Mouse (Mus musculus): ENCODE results near the gene Sohlh2. TPM values are rescaled to one million over a fixed set of nuclear protein-coding genes. Genes with fewer than 3 reads are reported as not detected.

Gene Sohlh2
- polyA plus RNA-seq, 1 experiment, result 0.21 TPM

DNA sequence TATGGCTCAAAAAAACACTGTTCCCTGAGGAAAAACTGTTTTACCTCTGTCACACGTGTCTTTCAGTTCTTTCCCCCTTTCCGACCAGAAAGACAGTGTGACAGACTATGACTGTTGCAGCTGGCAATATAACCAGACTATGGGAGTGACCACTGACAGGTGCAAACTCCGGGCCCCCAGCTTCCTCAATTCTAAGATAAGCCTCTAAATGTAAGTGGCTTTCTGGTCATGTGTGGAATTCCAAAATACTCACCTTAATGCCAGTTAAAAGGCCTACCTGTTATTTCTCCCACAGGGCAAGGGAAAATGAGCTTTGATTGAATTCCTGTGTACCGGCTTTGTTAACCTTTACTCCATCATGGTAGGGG lies 45.4 kb downstream of the Sohlh2 start:
- Histone ChIP-seq H3K27ac (ENCODE audit: insufficient read depth, low read length) (no peak overlapping the region), H3K4me1 (ENCODE audit: control insufficient read depth, insufficient read depth, low read length) (no peaks in the 10 kb centered on the region), H3K4me3 (ENCODE audit: insufficient read depth, low read length) (no peak overlapping the region)
- TF ChIP-seq POLR2A (IDR thresholded peaks at IDR 0.05; ENCODE audit: low read depth, low read length) (no peak), CTCF (IDR thresholded peaks at IDR 0.05; ENCODE audit: borderline replicate concordance, insufficient read depth, low read length) (no peak)

DNA sequence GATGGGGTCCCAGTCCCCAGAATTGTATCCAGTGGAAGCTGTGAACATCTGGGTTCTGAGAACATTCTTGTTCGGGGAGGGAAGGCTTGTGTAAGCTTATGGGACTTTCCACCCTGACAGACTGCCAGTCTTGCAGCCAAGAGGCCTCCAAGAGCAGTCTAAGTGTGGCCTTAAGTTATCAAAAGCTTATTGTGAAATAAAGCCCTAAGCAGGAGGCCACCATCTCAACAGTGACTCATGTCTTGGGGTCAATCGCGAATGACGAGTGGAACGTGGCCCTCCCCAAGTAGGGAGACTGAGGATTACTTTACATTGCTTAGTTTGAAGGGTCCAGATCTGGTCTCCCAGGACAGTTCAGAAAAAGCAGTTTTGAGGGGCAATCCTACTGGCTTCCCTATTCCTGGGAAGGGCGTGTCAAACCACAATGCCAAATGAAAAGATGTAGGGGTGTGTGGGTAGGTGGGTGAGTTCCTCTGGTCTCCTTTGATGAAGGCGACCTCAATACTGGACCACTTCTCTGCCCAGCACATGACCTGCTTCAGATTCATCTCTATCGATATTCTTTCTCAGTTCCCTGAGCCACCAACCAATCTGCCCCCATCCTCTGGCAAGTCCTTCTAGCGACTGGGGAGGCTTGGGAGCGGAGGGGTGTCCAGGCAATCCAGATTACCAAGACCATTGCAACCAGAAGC lies 60.0 kb downstream of the Sohlh2 start, which contains the start of gene Dclk1:
Dclk1 (plus strand) TSS at position 635 of the 692 bp plus-strand sequence.
- Histone ChIP-seq H3K4me1 (ENCODE audit: control insufficient read depth, insufficient read depth, low read length) (no peaks in the 10 kb centered on the region), H3K4me3 (ENCODE audit: insufficient read depth, low read length) (peak within 1 kb of the TSS; percentile 49), H3K27ac (ENCODE audit: insufficient read depth, low read length) (peak within 1 kb of the TSS; percentile 68)
- no peak for TF ChIP-seq CTCF (IDR thresholded peaks at IDR 0.05; ENCODE audit: borderline replicate concordance, insufficient read depth, low read length)

GRCm38 (mm10) chr3:55242422-55243055 lies 60.7 kb downstream of the Sohlh2 start:
- Histone ChIP-seq H3K4me3 (ENCODE audit: insufficient read depth, low read length) (peak overlapping the region; percentile 49), H3K4me1 (ENCODE audit: control insufficient read depth, insufficient read depth, low read length) (no peaks in the 10 kb centered on the region), H3K27ac (ENCODE audit: insufficient read depth, low read length) (peak overlapping the region; percentile 68)
- TF ChIP-seq CTCF (IDR thresholded peaks at IDR 0.05; ENCODE audit: borderline replicate concordance, insufficient read depth, low read length), result peak; percentile 44; the same call in 1 of the 2 replicates
- peak; percentile 97 for TF ChIP-seq POLR2A (IDR thresholded peaks at IDR 0.05; ENCODE audit: low read depth, low read length)

GRCm38 (mm10) chr3:55243056-55243471 lies 61.2 kb downstream of the Sohlh2 start:
- 0 out of 2 replicates have a peak overlapping the region, but pooled peaks have one; percentile 23 for H3K27ac ChIP-seq (ENCODE audit: insufficient read depth, low read length)
- 0 out of 2 replicates have a peak, but pooled peaks cover under 1% of the 10 kb centered on the region for H3K4me1 ChIP-seq (ENCODE audit: control insufficient read depth, insufficient read depth, low read length)
- no peak for TF ChIP-seq POLR2A (IDR thresholded peaks at IDR 0.05; ENCODE audit: low read depth, low read length)
- peak overlapping the region; percentile 49 for H3K4me3 ChIP-seq (ENCODE audit: insufficient read depth, low read length)

GRCm38 (mm10) chr3:55244087-55244486 lies 62.3 kb downstream of the Sohlh2 start:
- no peak overlapping the region for H3K4me3 ChIP-seq (ENCODE audit: insufficient read depth, low read length)
- 0 out of 2 replicates have a peak, but pooled peaks cover 2% of the 10 kb centered on the region for H3K4me1 ChIP-seq (ENCODE audit: control insufficient read depth, insufficient read depth, low read length)
- TF ChIP-seq POLR2A (IDR thresholded peaks at IDR 0.05; ENCODE audit: low read depth, low read length) (no peak), CTCF (IDR thresholded peaks at IDR 0.05; ENCODE audit: borderline replicate concordance, insufficient read depth, low read length) (no peak)
- H3K27ac ChIP-seq (ENCODE audit: insufficient read depth, low read length), result no peak overlapping the region

GRCm38 (mm10) chr3:55246618-55247272 lies 64.9 kb downstream of the Sohlh2 start:
- Histone ChIP-seq H3K4me3 (ENCODE audit: insufficient read depth, low read length) (no peak overlapping the region), H3K4me1 (ENCODE audit: control insufficient read depth, insufficient read depth, low read length) (0 out of 2 replicates have a peak, but pooled peaks cover 2% of the 10 kb centered on the region)
- TF ChIP-seq POLR2A (IDR thresholded peaks at IDR 0.05; ENCODE audit: low read depth, low read length) (no peak), CTCF (IDR thresholded peaks at IDR 0.05; ENCODE audit: borderline replicate concordance, insufficient read depth, low read length) (no peak)

GRCm38 (mm10) chr3:55248048-55248447 lies 66.2 kb downstream of the Sohlh2 start:
- Histone ChIP-seq H3K4me1 (ENCODE audit: control insufficient read depth, insufficient read depth, low read length) (0 out of 2 replicates have a peak, but pooled peaks cover 2% of the 10 kb centered on the region), H3K4me3 (ENCODE audit: insufficient read depth, low read length) (no peak overlapping the region), H3K27ac (ENCODE audit: insufficient read depth, low read length) (peak overlapping the region; percentile 28; the same call in 1 of the 2 replicates)
- TF ChIP-seq CTCF (IDR thresholded peaks at IDR 0.05; ENCODE audit: borderline replicate concordance, insufficient read depth, low read length), result no peak
- no peak for TF ChIP-seq POLR2A (IDR thresholded peaks at IDR 0.05; ENCODE audit: low read depth, low read length)

More at GRCm38 (mm10) chr3:55246618-55247272, 64.9 kb downstream of the Sohlh2 start:
- H3K27ac ChIP-seq (ENCODE audit: insufficient read depth, low read length), result no peak overlapping the region

DNA sequence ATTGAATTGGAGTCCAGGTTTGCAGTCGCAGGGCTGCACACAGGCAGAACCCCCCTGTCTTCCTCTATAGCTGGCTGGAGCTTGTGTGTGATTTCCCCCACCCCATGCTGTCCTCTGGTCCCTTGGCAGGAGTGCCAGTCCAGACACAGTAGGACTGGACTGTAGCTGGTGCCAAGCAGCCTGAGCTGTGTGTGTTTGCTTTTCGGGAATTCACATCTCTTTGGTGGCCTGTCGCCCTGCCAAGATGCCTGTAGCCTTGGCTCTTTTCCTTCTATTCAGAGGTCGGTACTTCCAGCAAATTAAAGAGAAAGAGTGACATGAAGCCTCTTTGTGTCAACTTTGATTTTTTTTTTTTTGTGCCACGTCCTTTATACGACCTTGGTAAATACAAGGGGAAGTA lies 66.7 kb downstream of the Sohlh2 start:
- TF ChIP-seq POLR2A (IDR thresholded peaks at IDR 0.05; ENCODE audit: low read depth, low read length) (no peak), CTCF (IDR thresholded peaks at IDR 0.05; ENCODE audit: borderline replicate concordance, insufficient read depth, low read length) (no peak)
- Histone ChIP-seq H3K27ac (ENCODE audit: insufficient read depth, low read length) (peak overlapping the region; percentile 28; the same call in 1 of the 2 replicates), H3K4me1 (ENCODE audit: control insufficient read depth, insufficient read depth, low read length) (0 out of 2 replicates have a peak, but pooled peaks cover 2% of the 10 kb centered on the region), H3K4me3 (ENCODE audit: insufficient read depth, low read length) (no peak overlapping the region)

GRCm38 (mm10) chr3:55250631-55251030 lies 68.8 kb downstream of the Sohlh2 start:
- 0 out of 2 replicates have a peak, but pooled peaks cover 2% of the 10 kb centered on the region for H3K4me1 ChIP-seq (ENCODE audit: control insufficient read depth, insufficient read depth, low read length)
- H3K27ac ChIP-seq (ENCODE audit: insufficient read depth, low read length), result no peak overlapping the region
- no peak overlapping the region for H3K4me3 ChIP-seq (ENCODE audit: insufficient read depth, low read length)
- TF ChIP-seq POLR2A (IDR thresholded peaks at IDR 0.05; ENCODE audit: low read depth, low read length), result no peak
- TF ChIP-seq CTCF (IDR thresholded peaks at IDR 0.05; ENCODE audit: borderline replicate concordance, insufficient read depth, low read length), result no peak

Other genes with a start within 250 kb of the Sohlh2 start
- gene Ccna1, start 126.5 kb upstream of the Sohlh2 start, polyA plus RNA-seq (2011; ENCODE audit: insufficient read length, low read depth, missing spikeins), result 0.70 TPM in 1 of 2 replicates, not detected in the other
- 63.0 and 70.3 TPM in 2 replicates for gene Spg20, start 69.9 kb upstream of the Sohlh2 start, polyA plus RNA-seq (2011; ENCODE audit: insufficient read length, low read depth, missing spikeins)
- 0.17 and 0.35 TPM in 2 replicates for gene Ccdc169, start 44.7 kb upstream of the Sohlh2 start, polyA plus RNA-seq (2011; ENCODE audit: insufficient read length, low read depth, missing spikeins)
- 39.1 and 89.6 TPM in 2 replicates for gene Dclk1, start 60.3 kb downstream of the Sohlh2 start, polyA plus RNA-seq (2011; ENCODE audit: insufficient read length, low read depth, missing spikeins)

Data from embryonic fibroblast, embryonic 13.5 days (primary cell).